Mouse (Mus musculus) spleen, embryonic (tissue): ENCODE results near the gene 1600014C10Rik.

Source experiments
- CTCF ChIA-PET: fragments of 350-600 bp; sonication (Branson Sonifier 250); formaldehyde crosslinking; loops from one replicate; lab custom pipeline; 2022; lab: Charles Lee

Gene 1600014C10Rik

DNA sequence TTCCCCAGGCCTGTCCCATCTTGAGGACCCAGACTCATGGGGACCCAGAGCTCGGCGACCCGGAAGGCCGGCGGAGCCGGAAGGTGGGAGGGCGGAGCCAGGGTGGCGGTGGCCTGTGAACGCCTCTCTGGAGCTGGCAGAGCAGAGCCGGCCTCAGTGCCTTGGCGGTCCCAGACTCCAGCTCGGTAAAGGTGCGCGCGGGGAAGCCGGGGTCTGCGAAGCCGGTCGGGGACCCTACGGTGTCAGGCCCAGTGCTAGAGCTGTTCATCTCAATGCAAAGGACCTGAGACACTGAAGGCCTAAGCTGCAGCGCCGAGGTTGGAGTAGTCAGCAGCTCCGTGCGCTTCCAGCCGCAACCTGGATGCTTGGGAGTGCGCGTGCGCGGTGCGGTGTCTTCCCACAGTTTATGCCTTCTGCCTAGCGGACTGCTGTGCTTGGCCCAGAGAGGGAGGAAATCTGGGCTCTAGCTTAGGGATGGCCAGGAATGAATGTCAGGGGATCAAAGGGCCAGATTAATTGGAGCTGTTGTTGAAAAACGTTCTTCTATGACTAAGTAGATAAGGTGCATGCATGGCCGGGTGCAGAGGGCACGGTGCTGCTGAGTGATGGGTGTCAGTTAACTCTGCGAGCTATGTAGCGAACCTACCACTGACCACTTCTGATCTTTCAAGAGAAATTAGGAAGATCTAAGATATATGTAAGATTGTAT, 846 bp downstream of the 1600014C10Rik start:
- CTCF ChIA-PET, result interaction anchor here (0.8 to 1.2 kb wide), 4 partner anchors 10 to 87 kb away, joined by 3 to 9 read pairs (median 3); partner anchors contain the start of gene Pop4

DNA sequence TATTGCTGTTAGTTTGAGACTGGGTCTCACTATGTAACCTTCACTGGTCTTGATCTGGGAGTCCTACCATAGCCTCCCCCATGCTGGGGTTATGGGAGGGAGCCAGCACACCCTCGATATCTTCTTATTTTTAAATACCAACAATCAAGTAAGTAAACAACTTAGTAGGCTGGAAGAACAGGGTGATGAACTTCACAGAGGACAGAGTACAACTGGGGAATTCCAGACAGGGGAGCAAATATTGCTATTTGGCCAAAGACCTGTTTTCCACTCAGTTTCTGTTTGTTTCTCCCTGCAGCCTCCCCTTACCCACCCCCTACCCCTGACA, 1.4 kb downstream of the 1600014C10Rik start:
- CTCF ChIA-PET, result interaction anchor here (0.6 to 1.4 kb wide), 4 partner anchors 9 to 17 kb away, joined by 3 to 9 read pairs (median 5); no protein-coding TSS in a partner anchor

DNA sequence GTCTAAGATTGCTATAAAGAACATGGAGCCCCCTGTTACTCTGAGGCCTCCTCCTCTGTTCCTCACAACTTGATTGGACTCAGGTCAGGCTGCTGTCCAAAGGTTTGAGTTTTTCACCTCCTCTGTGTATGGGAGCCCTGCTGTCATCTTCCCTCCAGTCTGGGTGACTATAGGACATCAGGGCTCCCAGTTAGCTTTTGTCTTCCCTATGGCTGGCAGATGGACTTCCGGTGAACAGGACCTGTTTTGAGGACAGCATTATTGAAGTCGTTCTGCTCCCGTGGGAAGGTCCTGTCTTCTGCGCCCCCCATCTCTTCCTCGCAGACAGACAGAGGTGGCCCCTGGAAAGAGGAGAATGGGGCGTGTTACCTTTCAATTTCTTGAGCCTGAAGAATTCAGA, 1.8 kb downstream of the 1600014C10Rik start:
- CTCF ChIA-PET, result interaction anchor here (0.6 to 1.4 kb wide), 4 partner anchors 9 to 17 kb away, joined by 3 to 9 read pairs (median 5); no protein-coding TSS in a partner anchor

DNA sequence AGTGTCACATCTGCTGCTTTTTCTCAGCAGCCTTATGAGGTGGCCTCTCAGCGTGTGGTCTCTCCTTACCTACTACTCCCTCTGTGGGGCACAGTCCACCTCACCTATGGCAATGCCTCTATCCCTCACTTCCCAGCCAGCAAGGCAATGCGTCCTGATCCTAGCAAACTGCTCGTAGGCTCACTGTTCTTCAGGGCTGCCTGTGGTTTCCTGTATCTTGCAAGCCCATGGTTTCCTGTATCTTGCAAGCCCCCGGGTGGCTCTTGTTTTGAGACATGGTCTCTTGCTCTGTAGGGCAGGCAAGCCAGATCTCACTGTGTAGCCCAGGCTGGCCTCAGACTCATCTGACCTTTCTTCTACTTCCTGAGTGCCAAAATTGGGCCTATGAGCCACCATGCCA, 3.8 kb downstream of the 1600014C10Rik start:
- CTCF ChIA-PET, result no interaction called here

DNA sequence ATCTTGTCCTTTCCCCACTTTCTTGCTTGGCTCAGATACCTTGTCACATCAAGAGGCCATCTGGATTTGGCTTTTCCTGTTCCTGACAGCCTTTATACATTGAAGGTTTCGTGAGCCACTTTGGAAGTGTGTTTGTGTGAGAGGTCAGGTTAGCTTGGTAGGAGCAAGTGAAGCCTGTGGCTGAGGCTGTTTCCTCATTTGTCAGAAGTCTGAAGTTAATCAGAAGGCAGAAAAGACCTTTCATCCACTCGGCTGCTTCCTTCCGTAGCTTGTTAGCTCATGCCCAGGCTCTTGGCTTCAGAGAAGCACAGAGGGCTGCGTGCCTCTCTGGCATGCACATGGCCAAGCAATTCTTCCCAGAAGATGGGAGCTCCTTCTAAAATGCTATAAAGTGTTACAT, 4.8 kb downstream of the 1600014C10Rik start:
- CTCF ChIA-PET, result no interaction called here

DNA sequence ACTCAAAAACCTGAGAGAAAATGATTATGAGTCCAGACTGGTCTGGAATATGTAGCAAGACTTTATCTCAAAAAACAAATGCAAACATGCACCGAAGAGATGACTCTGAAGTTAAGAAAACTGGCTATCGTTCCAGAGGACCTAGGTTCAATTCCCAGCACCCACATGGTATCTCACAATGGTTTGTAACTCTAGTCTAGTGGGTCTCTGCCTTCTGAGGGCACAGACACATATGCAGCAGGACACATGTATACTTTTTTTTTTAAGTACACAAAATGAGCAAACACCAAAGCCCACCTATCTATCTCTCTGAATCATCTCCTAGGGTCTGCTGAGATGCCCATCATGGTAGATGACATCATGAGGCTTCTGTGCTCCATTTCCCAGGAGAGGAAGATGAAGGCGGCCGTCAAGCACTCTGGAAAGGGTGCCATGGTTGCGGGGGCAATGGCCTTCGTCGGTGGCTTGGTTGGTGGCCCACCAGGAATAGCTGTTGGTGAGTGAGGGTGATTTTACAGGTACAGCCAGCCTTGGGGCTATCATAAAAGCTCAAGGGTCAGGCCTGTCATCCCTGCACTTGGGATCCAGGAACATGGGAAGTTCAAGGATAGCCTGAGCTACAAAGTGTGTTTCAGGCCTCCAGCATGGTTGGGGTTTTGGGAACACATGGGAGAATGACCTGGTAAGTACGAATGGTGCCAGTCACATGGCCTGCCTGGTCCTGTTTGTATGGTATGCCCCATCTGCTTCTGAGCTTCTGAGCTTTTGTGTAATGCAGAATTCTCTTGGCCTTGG, 5.5 kb downstream of the 1600014C10Rik start:
- CTCF ChIA-PET, result interaction anchor here (0.5 kb wide), 1 partner anchor 24 kb away, joined by 8 read pairs; no protein-coding TSS in a partner anchor

DNA sequence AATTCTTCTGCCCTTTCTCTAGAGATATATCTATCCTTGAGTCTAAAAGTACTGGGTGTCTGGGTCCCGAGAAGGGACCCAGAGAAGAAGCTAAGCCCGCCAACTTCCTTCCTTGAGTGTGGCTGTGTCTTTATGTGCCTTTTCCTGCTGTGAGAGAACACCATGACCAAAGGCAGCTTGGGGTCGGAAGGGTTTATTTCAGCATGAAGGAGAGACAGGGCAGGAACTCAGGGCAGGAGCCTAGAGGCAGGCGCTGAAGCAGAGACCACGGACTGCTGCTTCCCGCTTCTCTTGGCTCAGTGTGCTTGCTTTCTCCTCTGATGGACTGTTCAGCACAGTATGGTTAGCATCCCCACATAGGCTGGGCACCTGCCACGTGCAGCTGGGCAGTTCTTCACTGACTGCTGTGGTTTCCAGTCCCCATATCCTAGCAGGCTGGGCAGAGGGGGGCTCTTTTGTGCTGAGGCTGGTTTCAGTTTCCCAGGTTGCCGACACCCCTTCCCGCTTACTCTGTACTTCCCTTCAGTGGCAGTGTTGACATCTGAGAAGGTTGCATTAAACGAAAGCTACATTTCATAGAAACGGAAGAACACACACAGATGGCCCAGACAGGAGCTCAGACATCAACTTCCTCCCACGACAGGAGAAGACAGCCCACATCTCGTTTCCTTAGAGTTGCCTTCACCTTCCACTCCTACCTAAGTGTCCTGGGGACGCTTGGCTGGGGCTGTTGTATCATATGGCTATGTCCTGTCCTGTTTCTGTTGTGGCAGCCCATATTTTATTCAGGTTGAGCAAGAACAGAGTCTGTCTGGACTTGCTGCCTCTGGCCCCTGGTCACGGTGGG, 6.3 kb downstream of the 1600014C10Rik start:
- CTCF ChIA-PET, result interaction anchor here (0.5 to 1.2 kb wide), 2 partner anchors 11 to 25 kb away, joined by 3 to 8 read pairs; no protein-coding TSS in a partner anchor

DNA sequence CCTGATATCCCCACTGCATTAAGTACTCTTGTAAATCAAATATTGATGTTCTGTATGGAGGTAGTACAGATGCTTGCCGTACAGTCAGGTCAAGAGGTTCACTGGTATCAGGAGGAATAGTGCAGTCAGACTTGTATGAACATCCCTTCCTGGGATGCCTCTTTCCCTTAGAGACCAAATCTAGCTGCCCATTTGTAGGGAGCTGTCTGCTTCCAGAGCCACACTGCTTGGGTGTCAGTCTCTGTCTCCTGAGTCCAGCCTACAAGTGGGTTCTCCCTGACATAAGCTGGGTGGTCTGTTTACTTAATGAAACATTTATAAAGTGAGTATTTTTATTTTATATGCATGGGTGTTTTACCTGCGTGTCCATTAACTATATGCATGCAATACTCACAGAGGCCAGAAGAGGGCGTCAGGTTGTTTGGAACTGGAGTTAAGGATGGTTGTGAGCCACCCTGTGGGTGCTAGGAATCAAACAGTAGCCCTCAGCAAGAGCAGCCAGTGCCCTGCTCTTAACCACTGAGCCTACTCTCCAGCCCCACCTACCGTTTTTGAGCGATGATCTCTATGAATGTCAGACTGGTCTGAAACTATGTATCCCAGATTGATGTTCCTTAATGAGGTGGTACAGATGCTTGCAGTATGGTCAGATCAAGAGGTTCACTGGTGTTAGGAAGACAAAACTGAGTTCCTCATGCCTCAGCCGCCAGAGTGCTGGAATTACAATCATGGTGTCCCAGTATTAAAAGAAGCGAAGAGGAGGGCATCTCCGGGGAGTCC, 7.2 kb downstream of the 1600014C10Rik start:
- CTCF ChIA-PET, result interaction anchor here (1.2 kb wide), 1 partner anchor 10 kb away, joined by 3 read pairs; no protein-coding TSS in a partner anchor

DNA sequence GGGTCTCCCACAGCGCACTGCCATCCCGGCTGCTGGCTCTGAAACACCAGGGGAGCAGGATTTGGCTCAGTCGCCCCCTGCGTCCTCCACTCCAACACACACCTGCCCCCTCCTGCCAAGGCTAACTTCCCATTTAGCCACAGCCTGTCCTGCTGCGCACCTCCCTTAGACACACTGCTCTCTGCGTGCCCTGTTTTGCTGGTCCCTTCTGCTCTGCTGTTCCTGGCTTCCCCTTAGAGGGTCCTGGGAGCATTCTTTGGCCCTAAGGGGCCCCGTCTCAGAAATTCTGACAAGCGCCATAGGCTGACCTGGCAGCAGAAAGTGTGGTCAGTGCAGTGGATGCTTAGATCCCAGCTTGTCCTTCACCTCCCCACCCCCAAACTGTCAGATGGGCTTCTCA, 8.1 kb downstream of the 1600014C10Rik start:
- CTCF ChIA-PET, result no interaction called here

DNA sequence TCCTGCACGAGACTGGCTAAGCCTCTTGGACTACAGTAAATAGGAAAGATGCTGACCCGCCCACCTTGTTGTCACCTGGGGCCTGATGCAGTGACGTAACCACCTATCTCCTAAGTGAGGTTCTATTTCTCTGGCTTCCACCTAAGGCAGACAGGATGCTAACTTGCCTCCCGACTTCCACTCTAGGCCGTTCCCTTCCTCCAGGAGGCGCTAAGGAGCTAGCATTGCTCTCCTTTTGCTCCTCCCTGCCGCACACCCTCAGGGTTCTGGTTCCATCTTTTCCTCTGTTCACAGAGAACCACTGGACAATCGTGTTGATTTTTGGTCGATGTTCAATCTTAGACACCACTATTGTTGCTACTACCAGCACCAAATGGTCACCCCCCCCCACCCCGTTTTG, 8.6 kb downstream of the 1600014C10Rik start:
- CTCF ChIA-PET, result no interaction called here

DNA sequence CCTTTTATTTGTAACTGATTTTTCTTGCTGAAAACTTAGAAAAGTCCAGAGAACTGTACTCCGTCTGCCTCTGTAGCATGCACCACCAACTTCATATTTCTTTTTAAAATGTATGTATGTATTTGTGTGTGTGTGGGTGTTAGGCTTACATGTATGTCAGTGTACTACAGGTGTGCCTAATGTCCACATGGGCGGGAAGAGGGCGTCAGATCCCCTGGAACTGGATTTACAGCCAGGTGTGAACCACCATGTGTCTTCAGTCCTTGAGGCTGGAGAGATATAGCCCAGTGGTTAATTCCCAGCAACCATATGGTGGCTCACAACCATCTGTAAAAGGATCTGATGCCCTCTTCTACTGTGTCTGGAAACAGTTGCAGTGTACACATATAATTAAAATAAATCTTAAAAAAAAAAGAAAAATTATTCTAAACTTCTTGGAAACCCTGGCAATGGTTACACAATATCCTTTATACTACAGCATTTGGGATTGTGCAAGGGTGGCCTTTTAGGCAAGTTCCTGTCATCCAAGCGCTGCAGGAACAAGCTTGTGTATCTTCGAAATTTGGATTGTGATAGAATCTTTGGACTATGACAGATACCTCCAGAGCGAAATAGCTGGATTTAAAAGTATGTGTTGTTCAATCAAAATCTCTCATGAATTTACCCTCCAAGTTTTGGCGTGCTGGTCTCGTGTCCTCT, 17.0 kb downstream of the 1600014C10Rik start:
- CTCF ChIA-PET, result interaction anchor here (0.7 to 2.1 kb wide), 3 partner anchors 10 to 200 kb away, joined by 3 to 21 read pairs (median 5); partner anchors contain the start of gene 1600014C10Rik

DNA sequence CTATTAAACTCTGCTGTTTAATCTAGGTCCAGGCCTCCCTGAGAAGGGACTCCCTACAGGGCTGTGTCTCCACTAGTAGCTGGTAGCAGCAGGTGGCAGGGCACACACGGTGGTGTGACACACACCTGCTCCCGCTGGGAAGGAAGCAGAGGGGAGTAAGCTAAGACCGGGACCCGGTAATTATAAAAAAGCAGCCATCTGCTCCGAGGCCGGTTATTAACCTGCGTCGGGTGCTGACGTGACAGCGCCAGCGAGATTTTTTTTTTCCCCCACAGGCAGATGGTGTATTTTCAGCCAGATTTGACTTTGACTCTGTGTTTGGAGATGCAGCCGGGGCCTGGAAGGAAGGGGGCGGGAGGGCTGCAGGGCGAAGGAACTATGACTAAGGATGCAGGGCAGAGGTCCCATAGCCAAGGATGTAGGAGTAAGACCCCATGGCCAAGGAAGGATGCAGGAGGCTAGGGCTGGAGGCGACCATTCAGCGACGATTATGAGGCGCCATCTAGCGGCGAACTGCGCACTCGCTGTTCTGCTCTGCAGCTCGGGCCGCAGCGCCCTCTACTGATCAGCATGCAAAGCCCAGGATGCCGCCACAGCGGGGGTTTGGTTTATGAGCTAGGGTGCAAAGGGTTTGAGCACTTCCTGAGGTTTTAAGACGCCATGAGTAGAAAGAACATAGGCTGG, 17.7 kb downstream of the 1600014C10Rik start:
- CTCF ChIA-PET, result interaction anchor here (0.9 to 2.1 kb wide), 3 partner anchors 11 to 18 kb away, joined by 3 to 21 read pairs (median 5); partner anchors contain the start of gene 1600014C10Rik

DNA sequence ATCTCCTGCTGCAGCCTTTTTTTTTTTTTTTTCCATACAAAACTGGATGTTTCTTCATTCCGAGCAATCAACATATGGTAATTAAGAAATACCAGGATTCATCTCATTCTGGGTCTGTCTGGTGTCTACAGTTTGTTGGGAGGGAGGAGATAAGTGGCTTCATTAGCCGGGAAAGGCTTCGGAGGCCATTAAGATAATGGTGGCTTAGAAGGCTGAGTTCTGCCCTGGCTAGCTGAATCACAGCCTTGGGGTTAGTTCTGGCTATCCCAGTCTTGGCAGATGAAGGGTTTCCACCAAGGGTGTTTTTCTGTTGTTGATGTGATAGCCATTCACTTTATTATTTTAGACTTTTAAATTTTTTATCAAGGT, 18.3 kb downstream of the 1600014C10Rik start:
- CTCF ChIA-PET, result interaction anchor here (1.0 to 2.1 kb wide), 2 partner anchors 16 to 19 kb away, joined by 5 to 21 read pairs; partner anchors contain the start of gene 1600014C10Rik

DNA sequence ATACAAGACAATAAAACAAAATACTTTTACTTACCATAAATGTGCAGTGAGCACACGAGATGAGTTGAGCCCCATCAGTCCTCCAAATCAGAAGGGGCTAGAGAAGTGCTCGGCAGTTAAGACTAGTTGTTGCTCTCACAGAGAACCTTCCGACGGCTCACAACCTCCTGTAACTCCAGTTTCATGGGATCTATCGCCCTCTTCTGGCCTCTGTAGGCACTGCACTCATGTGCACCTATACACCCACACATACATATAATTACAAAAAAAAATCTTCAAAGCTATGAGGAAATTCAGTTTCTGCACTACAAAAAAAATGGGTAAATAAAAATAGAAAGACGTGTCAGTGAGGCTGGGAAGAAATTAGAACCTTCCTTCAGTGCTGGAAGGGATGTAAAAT, 21.3 kb downstream of the 1600014C10Rik start:
- CTCF ChIA-PET, result no interaction called here

DNA sequence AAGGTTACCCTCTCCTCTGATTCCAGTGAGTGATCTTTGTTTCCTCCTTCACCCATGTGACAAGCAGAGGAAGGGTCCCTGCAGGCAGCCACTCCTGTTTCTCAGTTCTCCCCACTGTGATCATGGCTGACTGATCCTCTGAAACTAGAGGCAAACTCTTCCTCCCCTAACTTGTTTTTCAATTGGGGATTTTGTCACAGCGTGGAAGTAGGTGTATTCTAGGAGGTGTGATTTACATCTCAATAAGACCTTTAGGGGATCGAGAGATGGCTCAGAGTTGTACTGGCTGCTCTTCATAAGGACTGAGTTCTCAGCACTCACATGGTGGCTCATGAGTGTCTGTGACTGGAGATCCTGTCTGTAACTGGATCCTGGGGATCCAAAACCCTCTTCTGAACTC, 22.8 kb downstream of the 1600014C10Rik start:
- CTCF ChIA-PET, result no interaction called here

DNA sequence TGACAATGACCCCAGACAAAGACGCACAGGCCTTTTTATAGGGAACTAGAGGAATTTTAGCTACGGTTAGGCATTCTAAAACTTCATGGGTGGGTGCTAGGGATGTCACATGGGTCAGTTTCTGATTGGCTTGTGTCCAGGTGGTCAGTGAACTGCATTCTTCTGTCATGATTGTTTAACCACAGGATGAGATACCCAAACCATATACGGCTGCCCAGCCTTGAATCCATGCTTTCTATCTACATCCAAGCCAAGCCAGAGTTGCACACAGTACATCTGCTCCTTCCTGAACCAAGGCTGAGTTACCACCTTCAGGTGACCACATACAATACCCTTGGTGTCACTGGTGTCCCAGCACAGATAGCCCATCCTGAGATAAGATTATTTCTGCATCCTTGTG, 23.5 kb downstream of the 1600014C10Rik start:
- CTCF ChIA-PET, result no interaction called here

DNA sequence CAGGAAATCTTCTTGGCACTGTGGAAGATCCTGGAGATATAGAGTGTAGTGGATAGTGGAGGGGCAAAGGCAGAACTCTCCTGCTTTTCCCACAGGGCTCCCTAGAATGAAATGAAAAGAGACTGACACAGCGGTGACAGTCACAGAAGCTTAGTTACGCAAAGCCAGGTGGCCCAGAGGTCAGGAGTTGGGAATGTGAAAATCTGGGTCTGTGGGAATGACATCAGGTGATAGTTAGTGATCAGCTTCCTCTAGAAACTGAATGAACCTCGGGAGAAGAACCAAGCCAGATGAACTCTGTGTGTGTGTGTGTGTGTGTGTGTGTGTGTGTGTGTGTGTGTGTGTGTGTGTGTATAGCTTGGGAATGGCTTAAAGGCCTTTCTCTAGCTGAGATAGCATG, 26.0 kb downstream of the 1600014C10Rik start:
- CTCF ChIA-PET, result no interaction called here

DNA sequence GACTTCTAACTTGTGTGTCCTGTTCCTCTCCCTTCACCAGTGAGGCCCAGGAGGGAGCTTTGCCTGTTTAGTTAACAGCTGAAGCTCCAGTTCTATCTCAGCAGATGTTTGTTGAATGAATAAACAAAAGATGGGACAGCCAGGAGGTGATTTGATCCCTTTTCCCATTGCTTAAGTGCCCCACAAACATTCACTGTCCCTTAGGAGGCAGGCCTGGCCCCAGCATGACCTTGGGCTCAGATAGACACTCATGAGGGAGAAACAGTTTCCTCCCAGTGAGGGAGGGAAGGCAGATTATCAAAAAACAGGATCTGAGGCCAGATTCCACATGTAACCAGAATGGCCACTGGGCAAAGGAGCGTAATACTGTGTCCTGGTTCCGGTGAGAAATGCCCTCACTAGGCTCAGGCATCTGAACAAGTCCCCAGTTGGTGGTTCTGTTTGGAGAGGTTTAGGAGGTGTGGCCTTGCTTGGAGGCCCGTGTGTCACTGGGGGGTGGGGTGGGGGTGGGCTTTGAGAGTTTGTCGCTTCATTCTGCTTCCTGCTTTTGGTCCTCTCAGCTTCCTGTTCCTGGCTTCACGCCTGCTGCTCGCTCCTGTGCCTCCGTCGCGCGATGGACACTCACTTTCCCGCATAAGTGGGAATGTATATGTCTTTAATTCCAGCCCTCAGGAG, 26.6 kb downstream of the 1600014C10Rik start:
- CTCF ChIA-PET, result no interaction called here

DNA sequence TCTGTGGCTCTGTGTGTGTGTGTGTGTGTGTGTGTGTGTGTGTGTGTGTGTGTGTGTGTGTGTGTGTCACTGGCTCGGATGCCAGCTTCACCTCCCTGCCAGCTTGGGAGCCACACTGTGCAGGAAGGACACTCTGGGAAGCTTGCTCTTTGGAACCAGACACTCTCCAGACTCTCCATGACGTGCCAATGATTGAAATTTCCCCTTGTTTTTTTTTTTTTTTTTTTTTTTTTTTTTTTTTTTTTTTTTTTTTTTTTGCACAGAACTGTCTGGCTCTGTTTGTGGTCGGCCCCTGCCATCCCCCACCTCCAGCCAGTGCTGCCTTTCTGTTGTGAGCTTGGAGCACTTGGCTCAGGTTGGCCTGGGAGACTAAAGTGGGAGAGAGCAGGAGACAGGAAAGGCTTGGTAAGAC, 29.6 kb downstream of the 1600014C10Rik start:
- CTCF ChIA-PET, result interaction anchor here (0.5 kb wide), 1 partner anchor 151 kb away, joined by 3 read pairs; no protein-coding TSS in a partner anchor
